Mouse (Mus musculus) brain, embryonic 18.5 days (tissue): ENCODE results near the gene Cux2.

Source experiments
- DNase-seq: peaks from one replicate; pipeline ENCODE4 v3.0.0-alpha.2; 2012; ENCODE audit warnings: low read depth, low spot score

Cux2 gene

DNA sequence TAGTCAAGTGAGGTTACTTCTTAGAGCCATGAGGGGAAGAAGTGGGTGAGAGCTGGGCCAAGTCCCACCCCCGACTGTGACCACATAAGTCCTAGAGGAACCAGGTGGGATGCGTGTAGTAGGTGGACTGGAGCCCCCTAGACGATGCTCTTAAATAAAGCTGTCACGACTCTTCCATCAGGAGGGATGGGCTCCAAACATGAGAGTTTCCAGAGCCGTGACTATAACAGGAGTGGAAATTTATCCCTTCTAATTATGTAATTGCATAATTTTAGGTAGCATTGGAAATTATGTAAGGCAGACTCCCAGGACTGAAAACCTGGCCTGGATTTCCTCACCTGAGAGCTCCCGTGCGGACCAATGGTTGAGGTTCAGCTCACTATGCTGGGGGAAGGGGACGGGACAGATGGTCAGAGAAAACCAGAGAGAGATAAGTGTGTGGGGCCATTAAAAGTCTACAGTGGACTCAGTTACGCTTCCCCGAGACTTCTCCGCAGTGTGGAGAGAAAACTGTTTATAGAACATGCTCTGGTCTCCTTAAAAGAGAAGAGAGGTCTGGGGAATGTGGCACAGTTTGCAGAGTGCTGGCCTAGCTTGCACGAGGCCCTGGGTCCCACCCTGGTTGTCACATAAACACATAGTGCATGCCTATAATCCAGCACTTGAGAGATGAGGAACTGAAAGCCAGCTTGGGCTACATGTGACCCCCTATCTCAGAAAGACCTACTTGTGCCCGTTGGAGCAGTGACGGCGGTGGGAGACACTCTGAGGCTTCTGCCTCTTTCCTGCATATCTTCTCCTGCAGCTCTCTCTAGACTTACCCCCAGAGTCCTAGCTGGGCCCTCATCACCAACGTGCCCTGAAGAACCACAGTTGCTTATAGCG is 126.7 kb downstream of the Cux2 start:
- DNase-seq: no peak

DNA sequence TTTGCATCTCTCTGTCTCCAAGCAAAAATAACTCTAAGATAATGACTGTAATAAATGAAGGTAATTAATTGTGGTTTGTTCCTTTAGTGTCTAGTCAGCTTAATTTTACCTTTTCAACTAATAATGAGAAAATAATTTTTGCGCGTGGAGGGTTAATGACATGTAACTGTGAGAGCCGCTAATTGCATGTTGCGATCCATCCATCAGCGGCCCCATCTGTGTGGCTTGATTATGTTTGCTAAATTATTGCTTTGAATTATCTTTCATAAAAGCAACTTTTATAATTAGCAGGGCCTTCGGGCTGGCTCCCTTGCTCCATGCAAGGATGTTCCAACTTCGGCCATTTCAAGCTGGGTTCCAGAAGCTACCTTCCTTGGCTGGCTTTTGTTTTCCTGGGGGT is 130.7 kb downstream of the Cux2 start:
- no peak for DNase-seq

DNA sequence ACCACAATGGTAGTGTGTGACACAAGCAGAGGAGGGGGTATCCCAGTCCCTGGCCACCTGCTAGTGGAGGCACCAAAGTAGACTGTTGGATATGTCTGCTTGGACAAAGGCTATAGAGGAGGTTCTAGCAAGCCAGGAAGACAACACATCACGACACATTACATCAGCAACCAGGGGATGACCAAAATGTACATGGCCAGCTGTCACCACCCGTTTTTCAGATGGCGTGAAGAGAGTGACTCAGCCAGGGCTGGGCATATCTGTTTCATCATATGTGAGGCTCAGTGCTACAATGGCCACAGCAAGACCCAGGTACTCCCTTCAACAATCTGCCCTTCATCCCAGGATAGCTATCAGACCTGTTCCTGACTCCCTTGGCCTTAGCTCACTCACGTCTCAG is 133.1 kb downstream of the Cux2 start:
- DNase-seq: no peak

DNA sequence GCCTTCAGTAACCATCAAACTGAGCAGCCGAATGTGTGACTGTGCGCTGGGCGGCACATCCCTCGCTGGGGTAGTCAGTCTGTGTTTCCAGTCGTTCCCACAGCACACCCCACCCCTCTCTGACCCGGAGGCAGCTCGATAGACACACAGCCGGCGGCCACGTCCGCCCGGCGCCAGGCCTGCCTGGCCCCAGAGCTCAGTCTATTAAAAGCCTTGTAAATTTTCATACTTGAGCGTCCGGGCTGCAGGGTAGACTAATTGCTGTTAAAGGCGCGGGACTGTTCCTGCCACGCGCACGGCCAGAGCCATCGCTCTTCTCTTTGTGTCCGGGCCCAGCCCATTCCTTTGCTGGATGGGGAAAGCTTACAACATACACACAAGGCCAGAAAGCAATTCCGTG is 135.9 kb downstream of the Cux2 start:
- no peak for DNase-seq

DNA sequence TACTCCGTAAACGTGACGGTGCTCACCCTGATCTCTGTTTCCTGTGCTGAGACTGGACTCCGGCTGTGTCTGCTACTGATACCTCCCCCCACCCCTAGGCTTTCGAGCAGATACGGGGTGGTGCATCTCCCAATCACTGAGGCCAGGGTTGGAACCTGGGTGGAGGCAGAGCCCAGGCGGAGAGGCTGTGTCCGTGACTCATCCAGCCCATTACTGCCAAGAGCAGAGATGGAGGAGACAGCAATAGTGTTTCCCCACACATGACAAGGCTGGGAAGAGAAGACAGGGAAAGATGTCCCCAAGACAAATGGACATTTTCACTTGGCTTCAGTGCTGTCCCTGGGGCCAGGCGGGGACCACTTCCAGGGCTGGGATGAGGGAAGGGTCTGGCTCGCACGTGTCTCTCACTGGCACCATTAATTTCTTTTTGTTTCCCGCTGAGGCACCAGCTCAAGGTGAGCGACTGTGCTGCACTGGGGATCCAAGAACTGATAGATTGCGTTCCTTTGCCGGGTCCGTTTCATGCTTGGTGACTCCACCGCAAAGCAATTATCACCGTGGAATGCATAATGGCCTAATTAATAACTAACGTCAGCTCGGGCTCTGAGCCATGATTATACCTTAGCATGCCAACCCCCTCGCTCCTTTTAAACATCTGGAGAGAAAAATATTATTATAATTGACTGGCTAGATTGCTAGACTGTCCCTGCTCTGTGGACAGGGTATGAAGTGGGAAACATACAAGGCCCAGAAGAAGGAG is 140.5 kb downstream of the Cux2 start:
- no peak for DNase-seq

DNA sequence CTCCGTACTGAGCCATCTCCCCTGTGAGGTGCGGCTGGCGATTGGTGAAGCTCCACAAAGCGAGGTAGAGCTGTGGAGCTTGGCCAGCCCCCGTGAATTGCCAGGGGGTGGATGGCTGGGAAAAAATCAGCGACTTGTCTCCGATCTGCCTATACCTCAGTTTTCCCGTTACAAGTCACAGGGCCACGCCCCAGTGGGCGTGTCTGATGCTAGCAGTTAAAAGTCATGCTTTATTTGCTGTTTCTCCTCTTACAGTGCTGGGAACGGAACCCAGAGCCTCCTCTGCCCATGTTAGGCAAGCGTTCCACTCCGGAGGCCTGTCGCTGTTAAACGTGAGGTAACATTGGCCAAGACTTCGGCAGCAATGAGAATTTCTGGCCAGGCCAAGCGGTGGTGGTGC is 144.2 kb downstream of the Cux2 start:
- DNase-seq: no peak

DNA sequence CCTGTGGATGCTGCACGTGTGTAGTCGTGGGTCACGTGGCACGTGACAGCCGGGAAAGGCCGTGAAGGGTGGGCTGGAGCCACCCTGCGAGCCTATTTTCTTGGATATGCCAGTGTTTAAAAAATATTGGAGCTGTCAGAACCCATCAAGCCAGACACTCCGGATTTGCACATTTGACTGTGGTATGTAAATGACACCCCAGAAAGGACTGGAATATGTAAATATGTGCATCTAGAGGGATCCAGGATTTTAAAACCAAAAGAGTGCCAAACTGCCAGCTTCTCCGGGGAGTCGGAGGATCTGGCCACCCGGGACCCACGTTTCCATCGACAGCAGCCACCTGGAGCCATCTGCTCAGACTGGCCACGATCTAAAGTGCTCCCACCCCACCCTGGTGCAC is 145.1 kb downstream of the Cux2 start:
- no peak for DNase-seq

DNA sequence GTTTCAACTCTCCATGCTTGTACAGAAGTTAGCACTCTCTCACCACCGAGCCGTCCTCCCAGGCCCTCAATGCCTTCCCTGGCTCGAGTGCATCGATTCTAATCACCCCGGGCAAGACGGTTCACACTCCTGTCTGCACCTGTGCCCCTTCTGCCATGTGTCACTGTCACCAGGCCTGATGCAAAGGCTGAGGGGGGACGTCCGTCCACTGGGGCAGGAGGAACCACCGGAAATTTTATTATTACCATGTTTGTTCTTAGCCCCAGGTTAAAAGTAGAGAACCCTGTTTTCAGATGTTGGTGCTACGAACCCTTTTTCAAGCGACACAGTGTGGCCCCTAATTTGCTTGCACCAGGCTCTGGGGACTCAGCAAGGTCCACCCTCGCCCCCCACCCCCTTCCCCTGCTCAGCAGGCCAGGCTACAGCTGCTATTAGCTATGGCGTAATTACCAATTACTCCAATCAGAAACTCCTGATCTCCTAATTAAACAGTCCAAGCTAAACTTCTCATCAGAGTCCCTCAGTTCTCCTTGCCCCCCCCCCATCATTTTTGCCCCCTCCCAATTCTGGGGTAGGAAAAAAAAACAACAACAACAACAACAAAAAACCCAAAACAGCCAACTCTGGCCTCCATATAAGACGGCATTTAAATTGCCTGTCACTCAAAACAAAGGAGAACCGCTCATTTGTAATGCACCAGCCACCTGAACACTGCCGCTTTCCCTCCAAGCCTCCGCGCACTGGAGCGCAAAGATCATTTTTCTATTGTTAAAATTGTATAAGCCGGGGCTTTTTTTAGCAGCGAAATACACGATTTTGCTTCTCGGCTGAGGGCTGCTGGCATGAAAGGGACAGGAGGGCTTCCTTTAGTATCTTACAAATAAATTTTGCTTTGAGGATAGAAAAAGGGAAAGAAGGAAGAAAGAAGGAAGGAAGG is 146.8 kb downstream of the Cux2 start:
- DNase-seq: no peak

DNA sequence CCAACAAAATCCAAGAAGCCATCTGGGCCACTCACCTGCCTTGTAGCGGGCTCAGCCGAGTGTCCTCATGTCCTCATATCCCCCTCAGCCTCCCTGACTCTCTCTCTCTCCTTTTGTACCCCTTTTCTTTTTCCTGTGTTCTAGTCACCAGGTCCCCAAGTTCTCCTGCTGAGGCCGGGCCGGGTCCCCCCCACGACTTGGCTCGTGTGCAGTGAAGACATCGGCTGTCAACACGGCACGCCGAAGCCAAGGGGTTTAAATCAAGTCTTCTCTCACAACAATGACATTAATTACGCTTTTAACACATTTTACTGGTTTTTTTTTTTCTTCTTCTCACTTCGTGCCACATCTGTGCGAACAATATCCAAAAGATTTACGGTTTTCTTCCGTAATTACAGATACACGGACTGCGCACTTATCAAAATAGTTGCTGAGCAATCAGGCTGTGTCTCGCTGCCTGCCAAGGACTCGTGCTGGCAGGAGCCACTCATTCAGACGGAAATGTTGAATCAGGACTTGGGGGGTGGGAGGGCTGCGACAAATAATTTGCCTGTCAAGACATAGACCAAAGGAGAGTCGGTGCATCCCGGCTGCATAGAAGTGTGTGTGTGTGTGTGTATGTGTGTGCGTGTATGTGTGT is 154.7 kb downstream of the Cux2 start:
- DNase-seq: peak; percentile 45

DNA sequence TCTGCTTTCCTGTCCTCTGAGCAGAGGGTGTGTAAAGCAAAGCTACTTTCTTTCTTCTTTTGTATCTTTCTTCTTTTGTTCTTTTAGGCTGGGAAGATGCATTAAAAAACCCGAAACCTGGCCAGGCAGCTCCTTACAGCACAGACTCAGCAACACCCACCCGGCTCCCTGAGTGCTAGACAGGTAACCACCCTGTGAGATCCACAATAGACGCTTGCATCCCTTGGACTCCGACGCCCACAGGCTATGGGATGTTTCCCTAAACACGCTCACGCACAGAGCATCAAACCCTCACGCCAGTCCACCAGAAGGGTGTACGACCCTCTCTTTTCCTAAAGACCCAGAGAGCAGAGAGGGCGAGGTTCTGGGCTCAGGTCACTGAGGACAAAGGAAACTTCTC is 155.3 kb downstream of the Cux2 start:
- DNase-seq: no peak

DNA sequence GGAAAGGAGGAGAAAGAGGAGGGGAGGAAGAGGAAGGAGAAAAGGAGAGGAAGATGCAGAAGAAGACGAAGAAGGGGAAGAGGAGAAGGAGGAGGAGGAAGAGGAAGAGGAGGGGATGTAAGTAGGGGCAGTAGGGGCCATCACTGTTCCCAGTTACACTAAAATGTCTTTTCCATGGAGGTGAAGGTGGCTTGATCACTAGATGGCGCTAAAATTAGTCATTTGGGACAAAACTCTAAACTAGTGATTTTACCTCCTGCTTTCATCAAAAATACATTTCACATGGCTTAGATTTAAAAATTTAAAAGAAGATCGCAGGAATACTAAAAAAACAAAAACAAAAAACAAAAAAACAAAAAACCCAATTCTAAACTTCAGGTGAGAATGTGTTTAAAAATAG is 156.3 kb downstream of the Cux2 start:
- DNase-seq: no peak

DNA sequence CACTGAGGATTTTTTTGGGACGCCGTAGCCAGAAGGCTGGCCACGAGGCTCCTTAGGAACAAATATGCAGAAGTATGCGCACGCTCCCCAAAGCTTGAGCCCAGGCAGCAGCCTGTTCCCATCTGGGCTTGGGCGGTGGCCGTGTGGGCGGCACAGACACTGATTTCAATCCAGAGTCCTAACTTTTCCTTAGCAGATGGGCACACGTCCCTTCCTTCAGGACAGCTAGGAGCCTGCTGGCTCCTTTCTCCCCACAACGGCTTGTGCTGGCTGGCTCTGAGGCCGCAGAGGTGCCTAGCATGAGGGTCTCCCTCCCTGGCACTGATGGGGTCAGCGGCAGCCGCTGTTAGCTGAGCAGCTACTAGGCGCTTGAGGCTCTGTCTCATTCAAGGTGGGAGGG is 157.6 kb downstream of the Cux2 start:
- DNase-seq: no peak

DNA sequence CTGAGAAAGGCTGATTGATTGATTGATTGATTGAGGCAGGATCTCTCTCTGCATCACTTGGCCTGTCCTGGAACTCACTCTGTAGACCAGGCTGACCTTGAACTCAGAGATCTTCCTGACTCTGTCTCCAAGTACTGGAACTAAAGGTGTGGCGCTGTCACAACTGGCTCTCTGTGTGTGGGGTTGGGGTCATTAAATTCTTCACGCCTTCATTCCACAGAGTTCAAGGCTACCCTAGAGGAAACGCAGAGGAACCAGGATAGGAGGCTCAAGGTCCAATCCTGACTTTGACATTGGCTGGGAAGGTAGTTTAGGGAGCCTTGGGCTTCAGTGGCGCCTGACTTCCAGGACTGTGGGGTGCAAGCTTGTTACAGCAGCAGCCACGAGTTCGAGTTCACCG is 159.0 kb downstream of the Cux2 start:
- DNase-seq: no peak

DNA sequence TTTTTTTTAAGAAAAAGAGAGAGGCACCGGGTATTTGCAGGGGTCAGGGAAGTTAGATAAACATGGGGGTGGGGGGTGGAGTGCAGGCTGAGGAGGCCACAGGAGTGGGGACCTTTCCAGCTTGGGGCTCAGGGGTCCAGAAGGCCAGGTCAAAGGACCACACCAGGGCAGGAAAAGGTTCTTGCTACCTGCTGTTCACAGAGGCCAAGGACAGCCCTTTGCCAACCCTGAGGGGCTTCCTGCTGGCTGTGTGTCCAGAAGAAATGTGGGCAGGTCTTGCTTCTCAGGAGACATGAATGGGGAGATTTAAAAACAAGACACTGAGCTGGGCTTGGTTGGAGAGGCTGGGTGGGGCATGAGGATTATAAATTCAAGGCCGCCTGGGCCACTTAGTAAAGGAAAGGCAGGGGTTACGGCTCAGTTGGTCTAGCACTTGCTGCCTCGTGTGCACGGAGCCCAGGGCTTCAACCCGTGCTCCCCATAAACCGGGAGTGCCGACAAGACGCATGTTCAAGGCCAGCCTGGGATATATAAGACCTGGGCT is 160.0 kb downstream of the Cux2 start:
- DNase-seq: no peak

DNA sequence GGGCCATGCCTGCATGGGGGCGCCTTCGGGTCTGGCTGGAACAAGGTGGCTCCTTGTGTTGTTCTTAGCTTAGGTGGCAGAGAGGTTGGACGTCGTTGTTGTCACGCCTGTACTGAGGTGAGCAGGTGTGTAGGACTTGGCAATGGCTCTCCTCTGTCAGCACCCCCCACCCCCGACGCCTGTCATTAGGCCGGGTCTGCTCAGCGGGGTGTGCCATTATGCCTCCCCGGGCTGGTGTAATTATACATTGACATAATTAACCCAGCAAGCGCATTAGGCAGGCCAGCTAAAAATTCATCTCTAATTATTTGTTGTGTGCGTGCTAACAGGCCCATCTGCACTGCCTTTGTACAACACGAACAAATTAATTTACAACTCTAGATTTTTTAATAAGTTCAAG is 160.5 kb downstream of the Cux2 start:
- DNase-seq: no peak

DNA sequence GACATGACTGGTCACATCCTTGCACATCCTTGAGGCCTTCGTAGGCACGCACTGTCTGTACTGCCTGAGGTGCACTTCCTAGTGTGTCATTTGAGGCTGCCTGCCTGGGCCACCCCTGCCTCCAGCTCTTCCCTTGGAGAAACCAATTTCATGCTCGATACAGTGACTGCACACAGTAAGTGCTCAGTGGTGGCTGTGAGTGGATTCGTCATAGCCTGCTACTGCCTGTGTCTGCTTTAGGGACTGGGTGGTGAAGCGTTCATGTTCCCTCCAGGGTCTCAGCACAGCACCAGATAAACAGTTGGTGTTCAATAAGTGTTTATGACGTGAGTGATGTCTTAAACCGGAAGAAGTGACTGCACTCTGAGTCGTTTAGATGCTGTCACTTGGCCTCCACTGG is 166.5 kb downstream of the Cux2 start:
- no peak for DNase-seq

DNA sequence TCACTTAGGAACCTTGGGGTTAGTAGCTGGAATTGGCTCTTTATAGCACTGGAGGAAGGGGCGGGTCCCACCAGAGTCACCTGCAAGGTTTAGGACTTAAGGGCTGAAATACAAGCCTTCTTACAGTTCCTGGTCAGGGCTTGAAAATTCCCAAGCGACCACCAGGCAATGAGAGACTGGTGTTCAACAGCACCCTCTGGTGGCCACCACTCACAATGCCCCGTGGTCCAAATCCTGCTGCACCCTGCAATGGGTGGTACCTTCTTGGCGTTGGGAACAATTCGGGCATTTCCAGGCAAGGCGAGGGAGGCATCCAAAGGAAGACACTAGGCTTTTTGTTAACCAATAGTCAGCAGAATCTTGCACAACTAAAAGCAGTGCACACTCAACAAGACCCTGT is 170.7 kb downstream of the Cux2 start:
- DNase-seq: no peak

DNA sequence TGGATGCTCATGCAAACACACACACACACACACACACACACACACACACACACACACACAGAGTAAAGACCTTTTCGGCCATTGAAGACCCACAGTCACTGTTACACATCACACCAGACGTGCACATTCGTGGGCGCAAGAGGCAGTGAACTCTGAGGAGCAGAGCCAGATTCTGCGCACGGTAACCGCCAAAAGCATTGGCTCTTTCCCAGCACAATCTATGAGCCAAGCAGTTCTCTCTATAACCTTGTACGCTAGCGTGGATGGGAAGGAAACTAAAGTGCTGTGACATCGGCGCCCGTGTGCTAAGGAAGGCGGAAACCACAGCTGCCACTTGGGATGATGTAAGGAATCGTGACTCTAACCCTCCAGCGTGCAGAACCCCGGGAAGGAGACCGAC is 171.2 kb downstream of the Cux2 start:
- no peak for DNase-seq

DNA sequence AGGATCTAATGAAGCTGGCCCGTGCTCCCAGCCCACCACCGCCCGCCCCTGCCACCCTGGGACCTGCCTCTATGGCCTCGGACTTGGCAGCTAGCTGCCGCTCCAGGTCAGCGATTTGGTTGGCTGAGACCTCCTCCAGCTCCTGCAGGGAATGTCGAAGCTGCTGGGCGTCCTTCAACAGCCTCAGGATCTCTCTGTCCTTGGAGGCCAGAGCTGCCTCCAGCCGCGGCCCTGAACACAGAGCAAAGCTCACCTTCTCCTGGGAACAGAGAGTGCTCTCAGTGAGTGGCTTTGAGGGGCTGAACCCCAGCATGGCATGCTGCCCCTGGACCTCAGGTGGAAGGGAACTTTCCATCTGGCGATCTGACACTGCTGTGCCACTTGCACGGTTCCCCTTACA is 173.0 kb downstream of the Cux2 start:
- no peak for DNase-seq

DNA sequence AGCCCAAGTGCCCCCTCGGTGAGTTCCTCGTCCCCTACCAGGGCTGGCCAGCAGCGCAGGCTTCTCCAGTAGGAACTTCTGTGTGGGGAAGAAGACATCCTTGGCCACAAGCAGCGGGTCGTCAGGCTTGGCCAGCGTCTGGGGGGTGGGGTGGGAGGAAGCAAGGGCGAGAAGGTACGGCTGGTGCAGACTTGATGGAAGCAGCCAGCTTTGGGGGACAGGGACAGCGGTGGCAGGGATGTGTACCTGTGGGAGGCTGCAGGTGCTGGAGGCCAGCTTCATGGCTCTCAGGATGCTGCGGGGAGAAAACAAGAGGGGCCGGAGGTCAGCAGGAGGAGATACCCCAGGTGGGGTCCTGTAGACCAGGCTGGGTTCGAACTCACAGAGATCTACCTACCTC is 174.9 kb downstream of the Cux2 start:
- DNase-seq: no peak

DNA sequence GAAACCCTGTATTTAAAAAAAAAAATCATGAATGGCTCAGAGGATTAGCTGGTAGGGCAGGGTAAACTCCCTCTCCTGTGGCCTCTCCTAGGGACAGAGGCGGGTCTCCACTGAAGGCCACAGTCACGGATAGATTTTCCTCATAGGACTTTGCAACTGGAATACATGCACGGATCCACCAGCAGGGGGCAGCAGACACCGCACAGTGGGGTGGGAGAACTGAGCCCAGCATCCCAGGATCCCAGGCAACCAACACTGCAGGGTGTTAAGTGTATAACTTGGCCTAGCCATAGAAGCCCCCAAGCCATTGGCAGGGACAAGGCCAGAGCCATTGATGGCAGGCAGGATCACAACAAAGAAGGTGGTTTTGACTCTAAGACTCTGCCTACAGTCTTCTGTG is 177.7 kb downstream of the Cux2 start:
- no peak for DNase-seq
